Mouse (Mus musculus) brain, adult 2 months (tissue): ENCODE data around the gene Wscd2.

ENCODE experiments used
- DNase-seq: peaks from one replicate; pipeline ENCODE4 v3.0.0; 2011; ENCODE audit warnings: low read depth, low spot score

Wscd2 gene

GRCm38 (mm10) chr5:113490033-113490432 is at the start of gene Wscd2:
Wscd2 (plus strand) TSS chr5:113490333.
- DNase-seq = no peak

- DNase-seq = no peak
Measured at GRCm38 (mm10) chr5:113442180-113442579, 48.0 kb upstream of the Wscd2 start.

GRCm38 (mm10) chr5:113448023-113448734 is 42.0 kb upstream of the Wscd2 start:
- no peak for DNase-seq

GRCm38 (mm10) chr5:113449336-113449735 is 40.8 kb upstream of the Wscd2 start:
- DNase-seq = no peak

GRCm38 (mm10) chr5:113452691-113453090 is 37.4 kb upstream of the Wscd2 start:
- no peak for DNase-seq

GRCm38 (mm10) chr5:113453356-113453755 is 36.8 kb upstream of the Wscd2 start:
- no peak for DNase-seq

GRCm38 (mm10) chr5:113456020-113456419 is 34.1 kb upstream of the Wscd2 start:
- peak; percentile 68 for DNase-seq

- no peak for DNase-seq
Measured at GRCm38 (mm10) chr5:113456756-113457155, 33.4 kb upstream of the Wscd2 start.

GRCm38 (mm10) chr5:113457260-113457659 is 32.9 kb upstream of the Wscd2 start:
- peak; percentile 67 for DNase-seq

- DNase-seq = no peak
Measured at GRCm38 (mm10) chr5:113459942-113460341, 30.2 kb upstream of the Wscd2 start.

- peak; percentile 25 for DNase-seq
Measured at GRCm38 (mm10) chr5:113461582-113461981, 28.6 kb upstream of the Wscd2 start.

- peak; percentile 64 for DNase-seq
Measured at GRCm38 (mm10) chr5:113461998-113462625, 28.0 kb upstream of the Wscd2 start.

GRCm38 (mm10) chr5:113464731-113465130 is 25.4 kb upstream of the Wscd2 start:
- peak; percentile 44 for DNase-seq

- DNase-seq = no peak
Measured at GRCm38 (mm10) chr5:113466536-113466935, 23.6 kb upstream of the Wscd2 start.

GRCm38 (mm10) chr5:113467072-113467471 is 23.1 kb upstream of the Wscd2 start:
- peak; percentile 35 for DNase-seq

GRCm38 (mm10) chr5:113467765-113468164 is 22.4 kb upstream of the Wscd2 start:
- peak; percentile 40 for DNase-seq

GRCm38 (mm10) chr5:113468625-113469024 is 21.5 kb upstream of the Wscd2 start:
- DNase-seq = no peak

GRCm38 (mm10) chr5:113469231-113469630 is 20.9 kb upstream of the Wscd2 start:
- peak; percentile 33 for DNase-seq

GRCm38 (mm10) chr5:113469826-113470225 is 20.3 kb upstream of the Wscd2 start:
- peak; percentile 88 for DNase-seq

- DNase-seq = peak; percentile 88
Measured at GRCm38 (mm10) chr5:113471417-113471816, 18.7 kb upstream of the Wscd2 start.

GRCm38 (mm10) chr5:113472339-113472738 is 17.8 kb upstream of the Wscd2 start:
- DNase-seq = peak; percentile 43

- no peak for DNase-seq
Measured at GRCm38 (mm10) chr5:113476816-113477215, 13.3 kb upstream of the Wscd2 start.

- DNase-seq = no peak
Measured at GRCm38 (mm10) chr5:113479075-113479474, 11.1 kb upstream of the Wscd2 start.
